Mouse (Mus musculus) 416B (cell line): ENCODE measurements around the gene Krt28.

Source experiments
- DNase-seq: peaks from one replicate; pipeline ENCODE4 v3.0.0; 2011; ENCODE audit warnings: low read depth

Gene Krt28

DNA sequence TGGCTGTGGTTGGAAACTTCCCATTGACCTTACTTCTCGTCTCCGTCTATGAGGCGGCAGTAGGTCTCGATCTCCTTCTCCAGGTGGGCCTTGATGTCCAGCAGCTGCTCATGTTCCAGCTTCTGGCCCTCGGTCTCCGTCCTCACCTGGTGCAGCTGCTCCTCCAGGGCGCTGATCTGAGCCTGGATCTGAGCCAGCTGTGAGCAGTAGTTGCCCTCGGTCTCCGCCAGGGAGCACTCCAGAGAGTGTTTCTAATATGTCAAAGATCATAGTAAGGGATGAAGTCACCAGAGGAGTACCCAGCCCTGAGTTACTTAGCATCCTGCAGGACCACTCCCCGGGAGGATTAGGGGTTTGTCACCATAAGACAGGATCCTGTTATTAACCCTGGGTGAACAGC, 7.9 kb downstream of the Krt28 start:
- peak; percentile 18 for DNase-seq

DNA sequence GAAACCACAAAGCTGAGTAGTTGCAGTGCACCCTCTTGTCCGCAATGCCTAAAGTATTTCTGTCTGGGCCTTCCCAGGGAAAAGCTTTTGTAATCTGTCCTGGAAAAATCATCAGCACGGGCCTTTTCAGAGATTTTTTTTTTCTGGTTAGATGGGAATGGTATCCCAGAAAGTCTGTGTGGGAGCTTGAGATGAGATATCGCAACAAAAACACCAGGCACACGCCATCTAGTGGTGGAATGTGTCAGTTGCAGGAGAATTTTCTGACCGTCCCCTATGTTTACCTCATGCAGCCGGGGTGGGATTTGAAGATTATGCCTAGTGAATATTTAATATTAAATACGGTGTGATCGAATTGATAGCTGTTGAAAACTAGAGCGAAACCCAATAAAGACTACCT, 10.3 kb downstream of the Krt28 start:
- peak; percentile 31 for DNase-seq

DNA sequence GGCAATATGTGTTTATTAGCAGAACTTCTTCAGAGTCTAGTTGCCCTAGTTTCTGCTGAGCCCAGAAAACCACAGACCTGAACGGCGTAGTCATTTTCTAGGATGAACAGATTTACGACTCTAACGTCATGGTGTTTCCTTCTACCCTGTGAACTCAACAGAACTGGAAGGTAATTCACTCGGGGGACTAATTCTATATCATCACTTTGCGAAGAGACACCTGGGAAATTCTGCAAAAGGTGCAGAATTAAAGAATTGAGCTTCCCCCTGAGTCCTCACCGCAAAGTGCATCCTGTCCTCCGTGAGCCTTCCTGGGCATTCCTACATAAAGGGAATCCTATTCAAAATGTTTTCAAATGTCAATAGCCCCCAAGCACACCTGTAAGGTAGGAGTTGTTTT, 13.3 kb downstream of the Krt28 start:
- DNase-seq: no peak

DNA sequence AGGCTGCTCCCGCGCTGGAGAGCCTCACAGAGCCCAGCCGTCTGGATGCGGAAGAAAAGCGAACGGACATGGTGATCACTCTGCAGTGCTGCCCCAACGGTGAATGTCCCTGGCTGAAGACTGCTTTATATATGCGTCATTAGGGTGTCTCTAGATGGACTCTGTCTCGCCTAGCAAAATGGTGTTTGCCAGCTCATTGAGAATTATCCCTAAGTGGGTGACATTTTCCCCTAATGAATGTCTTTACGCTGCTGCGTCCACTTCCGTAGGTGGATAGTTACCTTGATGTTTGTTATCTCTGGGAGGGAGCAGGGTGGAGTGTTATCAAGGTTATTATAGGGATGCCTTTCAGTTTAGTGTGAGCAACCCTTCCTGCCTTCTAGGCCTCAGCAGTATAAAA, 23.7 kb downstream of the Krt28 start, which contains the start of gene Krt27:
Krt27 (minus strand) TSS at position 101 of the 400 bp plus-strand sequence.
- DNase-seq: no peak

DNA sequence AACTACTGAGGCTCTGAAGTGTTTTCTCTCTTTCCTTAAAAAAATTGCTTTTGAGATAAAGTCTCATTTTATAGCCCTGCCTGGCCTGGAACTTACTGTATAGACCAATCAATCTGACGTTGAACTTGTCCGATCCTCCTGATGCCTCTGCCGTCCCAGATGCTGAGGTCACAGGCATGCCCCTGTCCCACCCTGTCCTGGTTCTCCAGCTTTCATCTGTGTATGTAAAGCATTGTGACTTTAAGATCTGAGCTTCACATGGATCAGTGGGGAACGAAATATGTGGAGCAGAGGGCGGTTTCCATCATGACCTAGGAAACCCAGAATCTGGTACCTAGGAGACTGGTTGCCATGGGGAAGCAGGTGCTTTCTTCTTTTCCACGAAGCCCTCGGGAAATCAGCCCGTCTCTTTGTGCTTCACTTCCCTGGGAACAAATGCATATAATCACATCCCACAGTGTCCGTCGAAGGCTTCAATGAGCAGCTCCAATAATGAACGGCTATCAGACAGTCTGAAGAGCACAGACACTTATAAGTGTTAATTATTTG, 35.3 kb downstream of the Krt28 start:
- no peak for DNase-seq

DNA sequence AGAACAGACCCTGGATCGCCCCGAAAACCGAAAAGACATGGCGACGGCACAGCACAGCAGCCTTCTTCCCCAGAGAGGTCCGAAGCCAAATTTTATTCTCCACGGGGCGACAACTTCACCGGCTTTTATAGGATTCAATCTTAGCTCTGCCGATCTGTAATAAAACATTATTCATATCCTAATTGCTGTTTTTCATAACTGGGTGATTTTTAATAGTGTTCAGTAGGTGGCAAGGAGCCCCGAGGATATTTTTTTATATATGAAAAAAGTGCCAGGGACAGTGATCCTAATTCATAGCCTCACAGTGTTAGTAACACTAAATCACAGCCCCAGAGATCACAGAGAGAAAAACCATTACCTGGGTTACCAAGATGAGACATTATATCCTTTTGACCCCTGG, 36.8 kb downstream of the Krt28 start, which contains the start of gene Krt26:
Krt26 (minus strand) TSS at position 101 of the 400 bp plus-strand sequence.
- DNase-seq: no peak

DNA sequence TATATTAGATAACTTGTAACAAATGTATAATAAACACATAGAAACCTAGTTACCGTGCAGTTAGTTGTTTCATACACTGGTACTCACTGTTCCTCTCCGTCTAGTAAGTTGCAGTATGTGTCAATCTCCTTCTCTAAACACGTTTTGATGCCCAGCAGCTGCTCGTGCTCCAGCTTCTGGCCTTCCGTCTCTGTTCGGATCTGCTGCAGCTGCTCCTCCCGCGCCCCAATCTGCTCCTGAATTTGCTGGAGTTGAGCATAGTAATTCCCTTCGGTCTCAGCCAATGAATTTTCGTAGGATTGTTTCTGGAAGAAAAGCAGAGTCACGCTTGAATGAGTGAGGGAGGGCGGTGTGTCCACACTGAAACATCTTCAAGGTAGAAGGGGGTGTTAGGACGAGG, 41.3 kb downstream of the Krt28 start:
- no peak for DNase-seq

DNA sequence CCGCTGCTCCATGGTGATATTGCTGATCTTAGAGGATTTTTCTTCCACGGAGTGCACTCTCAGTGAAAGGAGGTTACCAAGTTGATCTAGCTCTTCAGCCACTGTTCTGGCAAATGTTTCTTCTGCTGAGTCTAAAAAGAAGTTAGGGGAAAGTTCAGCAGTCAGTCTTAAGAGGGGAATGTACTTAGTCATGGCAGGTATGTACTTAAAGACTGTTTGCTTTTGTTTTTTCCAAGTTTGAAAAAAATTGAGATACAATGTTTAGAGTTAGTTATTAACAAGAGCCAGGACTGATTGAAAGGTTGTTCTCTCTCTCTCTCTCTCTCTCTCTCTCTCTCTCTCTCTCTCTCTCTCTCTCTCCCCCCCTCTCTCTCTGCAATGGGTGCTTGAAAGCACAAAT, 45.0 kb downstream of the Krt28 start:
- DNase-seq: no peak

DNA sequence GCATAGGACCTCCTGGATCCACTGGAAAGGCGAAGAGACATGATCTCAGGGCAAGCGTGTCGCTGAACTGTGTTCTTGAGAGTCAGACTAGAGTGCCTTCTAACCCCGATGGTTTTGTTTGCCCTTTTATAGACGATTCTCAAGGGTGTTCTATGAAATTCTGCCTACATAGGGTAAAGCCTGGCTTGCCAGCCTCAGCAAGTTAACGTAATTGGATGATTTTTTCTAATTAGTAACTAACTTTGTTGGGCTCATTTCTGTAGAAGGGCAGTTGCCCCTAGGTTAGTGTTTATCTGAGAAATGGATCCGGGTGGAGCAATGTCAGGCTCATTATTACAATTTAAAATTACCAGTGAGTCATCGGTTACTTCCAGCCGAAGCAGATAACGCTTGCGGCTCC, 51.9 kb downstream of the Krt28 start, which contains the start of gene Krt25:
Krt25 (minus strand) TSS at position 101 of the 400 bp plus-strand sequence.
- DNase-seq: no peak

DNA sequence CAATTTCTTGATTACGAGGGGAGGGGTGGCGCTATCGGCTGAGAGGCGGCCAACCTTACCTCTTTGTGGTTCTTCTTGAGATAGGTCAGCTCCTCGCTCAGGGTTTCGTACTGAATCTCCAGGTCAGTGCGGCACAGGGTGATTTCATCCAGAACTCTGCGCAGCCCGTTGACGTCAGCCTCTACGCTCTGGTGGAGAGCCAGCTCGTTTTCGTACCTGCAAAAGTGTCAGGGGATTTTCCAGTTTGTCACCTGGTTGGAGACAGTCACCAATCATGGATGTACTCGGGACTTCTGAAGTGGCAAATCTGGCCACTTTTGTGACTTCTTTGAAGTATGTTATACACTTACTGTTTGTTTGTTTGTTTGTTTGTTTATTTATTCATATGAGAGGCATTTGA, 53.6 kb downstream of the Krt28 start:
- no peak for DNase-seq

DNA sequence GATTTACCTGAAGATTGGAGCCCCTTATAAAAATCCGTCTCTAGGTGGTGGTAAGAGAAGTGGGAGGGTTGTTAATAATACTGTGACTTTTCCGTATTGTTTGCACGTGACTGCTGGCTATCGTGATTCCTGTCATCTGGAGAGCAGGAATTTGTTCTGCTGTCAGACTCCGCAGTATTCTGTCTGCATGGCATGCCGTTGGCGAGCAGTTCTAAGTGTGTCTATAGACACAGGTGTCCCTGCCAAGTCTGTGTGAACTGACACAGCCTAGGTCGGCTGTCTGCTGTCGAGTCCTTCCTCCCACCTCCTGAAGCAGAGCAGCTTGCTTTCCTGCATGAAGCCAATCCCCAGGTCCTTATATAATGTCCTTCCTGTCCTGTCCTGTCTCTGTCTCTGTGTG, 55.6 kb downstream of the Krt28 start:
- no peak for DNase-seq

DNA sequence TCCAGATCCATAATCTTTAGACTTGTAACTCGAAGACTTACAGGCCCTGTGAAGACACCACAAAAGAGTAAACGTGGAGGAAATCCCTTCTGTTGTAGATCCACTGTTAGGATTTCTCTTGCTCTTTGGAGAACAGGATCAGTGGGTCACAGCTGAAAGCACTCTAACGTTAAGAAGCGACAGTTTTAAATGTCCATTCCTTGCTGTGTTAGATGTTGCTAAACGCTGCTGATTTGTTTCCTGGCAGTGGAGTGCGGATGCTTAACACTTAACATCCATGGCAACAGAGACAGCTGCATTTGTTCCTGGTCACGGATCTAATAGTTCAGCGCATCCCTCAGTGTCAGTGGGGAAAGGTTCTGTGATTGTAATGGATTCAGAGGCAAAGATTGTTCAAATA, 58.2 kb downstream of the Krt28 start:
- no peak for DNase-seq
